13 mouse cellular contexts compared by ENCODE assay signal in the genomic region with DNA sequence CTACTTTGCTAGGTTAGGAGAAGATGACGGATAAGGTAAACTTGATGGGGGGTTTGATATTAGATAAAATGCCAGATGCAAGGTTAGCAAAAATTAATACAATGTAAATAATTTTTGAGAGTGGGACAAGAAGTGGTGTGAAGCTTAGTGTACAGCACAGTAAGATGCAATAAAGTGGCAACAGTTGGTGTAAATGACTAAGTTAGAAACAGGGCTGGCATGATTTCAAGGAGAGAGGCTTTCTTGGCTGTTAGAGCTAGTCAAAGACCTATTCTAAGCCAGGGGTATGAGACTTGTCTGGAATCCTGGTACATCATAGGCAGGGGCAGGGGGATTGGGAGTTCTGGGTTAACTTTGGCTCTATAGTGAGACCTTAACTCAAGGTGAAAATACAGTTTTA.
"Had no signal": no experiment of that assay in that cellular context is flagged by ENCODE, and none has a peak within 500 bp of the region (broad histone marks: within the 10 kb centered on the region; RNA-seq: fewer than 3 reads in every experiment).

No protein-coding gene starts in this region.

- H3K27ac ChIP-seq: kidney, embryonic 15.5 days; left cerebral cortex, adult 2 months; liver, embryonic 14.5 days; macrophage; midbrain, embryonic 12.5 days had no signal

- DNase-seq: kidney, postnatal 10 days; layer of hippocampus, postnatal 36 days; liver, postnatal 0 days; lung, embryonic 14.5 days; thymus, postnatal 25 days had no signal

- ATAC-seq: intestine, postnatal 0 days; liver, postnatal 0 days; lung, postnatal 0 days; midbrain, embryonic 16.5 days had no signal

- H3K9ac ChIP-seq: kidney, embryonic 15.5 days; liver, embryonic 14.5 days; liver, postnatal 0 days; lung, embryonic 14.5 days; midbrain, embryonic 12.5 days had no signal

- H3K27me3 ChIP-seq: kidney, embryonic 15.5 days; midbrain, embryonic 12.5 days had no signal

- H3K4me3 ChIP-seq: kidney, embryonic 15.5 days; left cerebral cortex, adult 2 months; midbrain, embryonic 12.5 days had no signal

- H3K4me2 ChIP-seq: kidney, embryonic 15.5 days; lung, embryonic 14.5 days; midbrain, embryonic 12.5 days had no signal

- H3K9me3 ChIP-seq: kidney, embryonic 15.5 days; midbrain, embryonic 12.5 days had no signal
